Mouse (Mus musculus) heart, embryonic 15.5 days (tissue): ENCODE data around the gene Slx4. TPM values are rescaled to one million over a fixed set of nuclear protein-coding genes. Genes with fewer than 3 reads are reported as not detected.
"Not testable (repeated sequence)": the region's sequence is repeated elsewhere in the genome, so short reads cannot be mapped to it uniquely, and the experiment has no call there.

Source experiments
- ATAC-seq: fragments of 200-750 bp; cut with Nextera tagmentation; replicated peaks from 2 replicates; pipeline ENCODE4 v1.8.0; 2017; ENCODE audit warnings: low read depth, moderate TSS enrichment; ENCODE audit not compliant: insufficient number of reproducible peaks, insufficient read depth, low FRiP score
- H3K27ac ChIP-seq: fragments of 300-500 bp; sonication (generic); 2 replicates; pipeline ENCODE4 v1.5.1; 2015; ENCODE audit warnings: mild to moderate bottlenecking, inconsistent platforms
- H3K27me3 ChIP-seq: fragments of 300-500 bp; sonication (generic); 2 replicates; pipeline ENCODE4 v1.6.1; 2015; ENCODE audit warnings: inconsistent platforms
- H3K36me3 ChIP-seq: fragments of 300-500 bp; sonication (generic); 2 replicates; pipeline ENCODE4 v1.6.1; 2015; ENCODE audit warnings: mild to moderate bottlenecking, inconsistent platforms
- H3K4me1 ChIP-seq: fragments of 300-500 bp; sonication (generic); replicated peaks from 2 replicates; pipeline ENCODE4 v1.6.1; 2015; ENCODE audit warnings: inconsistent platforms
- H3K4me2 ChIP-seq: fragments of 300-500 bp; sonication (generic); 2 replicates; pipeline ENCODE4 v1.6.1; 2015; ENCODE audit warnings: inconsistent platforms, mild to moderate bottlenecking, moderate library complexity
- H3K4me3 ChIP-seq: fragments of 300-500 bp; sonication (generic); 2 replicates; pipeline ENCODE4 v1.5.1; 2015; ENCODE audit warnings: mild to moderate bottlenecking, inconsistent platforms
- H3K9ac ChIP-seq: fragments of 300-500 bp; sonication (generic); 2 replicates; pipeline ENCODE4 v1.6.1; 2015; ENCODE audit warnings: mild to moderate bottlenecking, inconsistent platforms
- H3K9me3 ChIP-seq: fragments of 300-500 bp; sonication (generic); replicated peaks from 2 replicates; pipeline ENCODE4 v1.6.1; 2016; ENCODE audit warnings: inconsistent platforms
- WGBS: fragments of 180-500 bp; shearing (Covaris S2); methylation state at CpG from one replicate; pipeline ENCODE4 v1.1.7; 2015; ENCODE audit warnings: mixed read lengths; 5-methylcytosine and 5-hydroxymethylcytosine counted together
- polyA plus RNA-seq: library from polyadenylated mRNA; unstranded; fragments of >200 nt; fragmentation: Nextera tagmentation; extraction: Ambion mirVana; gene quantifications from 2 replicates; pipeline ENCODE4 v1.2.1, GENCODE M21; 2015

Slx4 gene
- polyA plus RNA-seq, 1 experiment from 2014 or later: 8.3 TPM

- Histone ChIP-seq H3K4me2 (no peak overlapping the region), H3K36me3 (peaks cover 91% of the 10 kb centered on the region), H3K9ac (no peak overlapping the region), H3K4me1 (no peaks in the 10 kb centered on the region), H3K27me3 (no peaks in the 10 kb centered on the region), H3K27ac (no peak overlapping the region), H3K4me3 (no peak overlapping the region), H3K9me3 (no peaks in the 10 kb centered on the region)
- 82% methylated on average over 4 of the region's 4 CpGs for WGBS
- no peak for ATAC-seq
Observed at GRCm38 (mm10) chr16:3988410-3988809, 15.2 kb downstream of the Slx4 start.

GRCm38 (mm10) chr16:3983146-3983700 lies 20.3 kb downstream of the Slx4 start:
- 65% methylated on average over 7 of the region's 7 CpGs for WGBS
- no peak overlapping the region for H3K27ac ChIP-seq
- peaks cover 88% of the 10 kb centered on the region for H3K36me3 ChIP-seq
- no peak overlapping the region for H3K4me3 ChIP-seq
- H3K9me3 ChIP-seq: no peaks in the 10 kb centered on the region
- H3K4me1 ChIP-seq: no peaks in the 10 kb centered on the region
- H3K9ac ChIP-seq: no peak overlapping the region
- H3K27me3 ChIP-seq: no peaks in the 10 kb centered on the region
- no peak for ATAC-seq
- H3K4me2 ChIP-seq: no peak overlapping the region

DNA sequence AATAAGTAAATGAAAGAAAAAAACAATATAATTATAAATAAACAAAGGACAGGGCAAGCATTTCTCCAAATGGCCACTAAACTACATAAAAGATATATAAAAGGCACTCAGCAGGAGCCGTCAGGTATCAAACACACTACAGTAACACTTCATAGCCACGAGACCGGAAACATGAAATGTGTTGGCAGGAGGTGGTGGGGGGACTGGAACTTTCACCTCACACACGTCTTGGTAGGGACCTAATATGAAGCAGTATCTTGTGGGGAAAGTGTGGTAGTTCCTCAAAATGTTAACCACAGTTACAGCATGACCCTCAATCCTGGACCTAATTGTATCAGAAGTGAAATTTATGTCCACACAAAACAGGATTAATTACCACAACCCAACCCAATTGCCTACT lies 21.4 kb downstream of the Slx4 start:
- Histone ChIP-seq H3K4me1 (no peaks in the 10 kb centered on the region), H3K36me3 (peaks cover 77% of the 10 kb centered on the region)
- ATAC-seq: no peak

DNA sequence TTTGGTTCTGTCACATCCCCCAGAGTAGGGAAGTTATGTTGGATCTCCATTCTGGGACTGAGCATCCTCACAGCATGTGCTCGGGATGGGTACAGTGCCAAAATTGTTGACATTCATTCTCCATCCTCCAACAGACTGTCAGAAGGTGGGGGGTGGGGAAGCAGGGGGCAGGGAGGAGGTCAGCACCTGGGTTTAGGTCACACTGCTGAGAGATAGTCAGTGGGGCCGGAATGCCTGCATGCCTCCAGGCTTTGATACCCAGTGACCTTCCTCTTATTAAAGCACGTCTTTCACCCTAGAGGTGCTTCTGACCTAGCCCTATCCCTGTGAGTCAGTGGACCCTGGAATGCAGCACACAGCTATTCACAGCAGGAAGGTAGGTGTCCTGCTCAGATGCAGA lies 26.9 kb downstream of the Slx4 start:
- H3K4me3 ChIP-seq: no peak overlapping the region
- peaks cover 6% of the 10 kb centered on the region for H3K4me1 ChIP-seq
- peaks cover 25% of the 10 kb centered on the region for H3K36me3 ChIP-seq
- no peak overlapping the region for H3K27ac ChIP-seq
- H3K9ac ChIP-seq: no peak overlapping the region
- WGBS: 29% methylated on average over 3 of the region's 3 CpGs
- no peaks in the 10 kb centered on the region for H3K9me3 ChIP-seq
- no peak for ATAC-seq
- no peaks in the 10 kb centered on the region for H3K27me3 ChIP-seq
- no peak overlapping the region for H3K4me2 ChIP-seq

More for the DNA sequence above, 21.4 kb downstream of the Slx4 start:
- no peak overlapping the region for H3K27ac ChIP-seq
- H3K4me2 ChIP-seq: no peak overlapping the region
- H3K4me3 ChIP-seq: no peak overlapping the region
- H3K27me3 ChIP-seq: no peaks in the 10 kb centered on the region
- no peaks in the 10 kb centered on the region for H3K9me3 ChIP-seq
- WGBS: 79% methylated on average over 4 of the region's 4 CpGs
- H3K9ac ChIP-seq: no peak overlapping the region

DNA sequence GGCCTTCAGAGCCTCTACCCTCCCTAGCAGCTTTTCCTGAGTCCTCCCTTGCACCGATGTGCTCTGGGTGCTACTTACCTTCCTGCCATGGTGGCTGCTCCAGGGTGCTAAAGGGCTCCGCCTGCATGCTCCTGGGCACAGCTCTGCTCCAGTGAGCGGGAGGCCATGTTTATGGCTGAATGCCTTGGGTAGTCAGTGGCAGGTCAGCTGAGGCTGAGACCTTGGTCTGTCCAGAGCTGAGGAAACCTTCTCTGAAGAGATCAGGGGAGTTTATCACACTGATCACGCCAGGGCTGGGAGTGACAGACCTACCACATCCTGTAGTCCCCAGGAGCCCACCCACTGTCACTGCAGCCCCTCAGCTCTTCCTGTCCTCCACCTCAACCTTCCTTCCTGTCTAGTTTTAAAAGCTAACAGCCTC lies 27.3 kb downstream of the Slx4 start, which contains the start of gene Nlrc3:
Gene Nlrc3 (minus strand): TSS at position 382 of the 421 bp plus-strand sequence.
- Histone ChIP-seq H3K27ac (no peak within 1 kb of the TSS), H3K36me3 (peaks cover 21% of the 10 kb centered on the region), H3K27me3 (no peaks in the 10 kb centered on the region), H3K4me2 (peak within 1 kb of the TSS; percentile 41; the same call in 1 of the 2 replicates), H3K4me3 (peak within 1 kb of the TSS; percentile 24), H3K4me1 (peaks cover 6% of the 10 kb centered on the region), H3K9ac (no peak within 1 kb of the TSS), H3K9me3 (no peaks in the 10 kb centered on the region)
- 57% methylated on average over 4 of the region's 4 CpGs for WGBS
- peak; percentile 61 for ATAC-seq

DNA sequence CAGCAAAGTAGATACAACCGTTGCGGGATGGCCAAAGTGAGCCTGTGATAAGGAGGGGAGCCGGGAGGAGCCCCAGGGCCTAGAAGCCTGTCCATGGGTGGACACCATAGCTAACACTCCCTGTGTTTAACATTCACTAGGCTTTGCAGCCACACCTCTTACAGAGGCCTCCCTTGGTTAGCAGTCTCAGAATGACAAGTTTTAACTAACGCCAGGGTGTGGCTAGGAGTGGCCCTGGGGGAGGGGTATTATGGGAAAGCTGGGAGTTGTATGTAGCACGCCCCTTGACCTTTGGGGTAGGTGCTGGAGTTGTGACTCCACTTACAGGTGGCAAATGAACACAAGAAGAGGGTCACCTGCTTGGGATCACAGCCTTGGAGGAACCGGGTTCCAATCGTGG lies 27.9 kb downstream of the Slx4 start:
- Histone ChIP-seq H3K27ac (no peak overlapping the region), H3K9ac (no peak overlapping the region), H3K27me3 (no peaks in the 10 kb centered on the region), H3K9me3 (no peaks in the 10 kb centered on the region), H3K4me1 (peaks cover 6% of the 10 kb centered on the region), H3K36me3 (peaks cover 16% of the 10 kb centered on the region), H3K4me3 (peak overlapping the region; percentile 24; the same call in 1 of the 2 replicates), H3K4me2 (peak overlapping the region; percentile 41; the same call in 1 of the 2 replicates)
- peak; percentile 23; the same call in 1 of the 2 replicates for ATAC-seq
- 81% methylated on average over 7 of the region's 7 CpGs for WGBS

- H3K4me2 ChIP-seq, ATAC-seq, H3K36me3 ChIP-seq, H3K9ac ChIP-seq, H3K27me3 ChIP-seq, H3K4me3 ChIP-seq, H3K27ac ChIP-seq, H3K4me1 ChIP-seq, H3K9me3 ChIP-seq: not testable (repeated sequence)
- 90% methylated on average over 19 of the region's 19 CpGs for WGBS
Observed at GRCm38 (mm10) chr16:3974456-3974855, 29.1 kb downstream of the Slx4 start.

DNA sequence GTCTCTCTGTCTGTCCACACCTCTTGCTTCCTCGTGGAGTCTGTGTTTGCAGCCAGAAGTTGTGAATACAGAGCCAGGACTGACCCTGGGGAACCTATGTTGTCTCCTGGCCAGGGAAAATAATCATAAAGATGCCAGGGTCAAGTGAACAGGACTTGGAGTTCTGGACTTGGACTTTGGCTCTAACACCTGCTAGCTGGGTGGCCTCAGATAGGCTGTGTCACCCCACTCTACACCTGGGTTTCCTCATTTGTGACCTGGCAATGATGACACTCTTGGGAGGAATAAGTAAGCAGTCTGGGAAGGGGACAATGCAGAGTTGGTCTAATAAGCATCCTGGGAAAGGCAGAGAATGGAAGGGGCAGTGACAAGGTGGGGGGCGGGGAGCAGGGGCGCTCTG lies 38.0 kb downstream of the Slx4 start:
- no peak overlapping the region for H3K9ac ChIP-seq
- H3K9me3 ChIP-seq: no peaks in the 10 kb centered on the region
- no peaks in the 10 kb centered on the region for H3K27me3 ChIP-seq
- no peaks in the 10 kb centered on the region for H3K36me3 ChIP-seq
- no peak for ATAC-seq
- H3K4me1 ChIP-seq: no peaks in the 10 kb centered on the region
- H3K27ac ChIP-seq: no peak overlapping the region
- no peak overlapping the region for H3K4me2 ChIP-seq
- WGBS: 74% methylated on average over 3 of the region's 3 CpGs
- no peak overlapping the region for H3K4me3 ChIP-seq

GRCm38 (mm10) chr16:3964990-3965389 lies 38.6 kb downstream of the Slx4 start:
- Histone ChIP-seq H3K9ac (no peak overlapping the region), H3K27me3 (no peaks in the 10 kb centered on the region), H3K27ac (no peak overlapping the region), H3K4me2 (no peak overlapping the region), H3K9me3 (no peaks in the 10 kb centered on the region), H3K4me3 (no peak overlapping the region), H3K36me3 (no peaks in the 10 kb centered on the region), H3K4me1 (no peaks in the 10 kb centered on the region)
- WGBS: 71% methylated on average over 10 of the region's 10 CpGs
- no peak; the same call in 1 of the 2 replicates for ATAC-seq

- H3K4me2 ChIP-seq: no peak overlapping the region
- WGBS: 33% methylated on average over 2 of the region's 2 CpGs
- ATAC-seq: no peak
Observed at GRCm38 (mm10) chr16:3959261-3959660, 44.3 kb downstream of the Slx4 start.

GRCm38 (mm10) chr16:3956369-3956768 lies 47.2 kb downstream of the Slx4 start:
- WGBS: 75% methylated on average over 6 of the region's 6 CpGs
- no peaks in the 10 kb centered on the region for H3K36me3 ChIP-seq
- no peaks in the 10 kb centered on the region for H3K27me3 ChIP-seq
- H3K9me3 ChIP-seq: no peaks in the 10 kb centered on the region
- H3K4me3 ChIP-seq: no peak overlapping the region
- H3K4me2 ChIP-seq: no peak overlapping the region
- no peak for ATAC-seq
- no peak overlapping the region for H3K27ac ChIP-seq
- H3K9ac ChIP-seq: no peak overlapping the region
- peaks cover 5% of the 10 kb centered on the region for H3K4me1 ChIP-seq

More at GRCm38 (mm10) chr16:3959261-3959660, 44.3 kb downstream of the Slx4 start:
- Histone ChIP-seq H3K27me3 (no peaks in the 10 kb centered on the region), H3K36me3 (no peaks in the 10 kb centered on the region), H3K9me3 (no peaks in the 10 kb centered on the region), H3K9ac (no peak overlapping the region), H3K4me1 (peaks cover 5% of the 10 kb centered on the region), H3K4me3 (no peak overlapping the region), H3K27ac (no peak overlapping the region)

DNA sequence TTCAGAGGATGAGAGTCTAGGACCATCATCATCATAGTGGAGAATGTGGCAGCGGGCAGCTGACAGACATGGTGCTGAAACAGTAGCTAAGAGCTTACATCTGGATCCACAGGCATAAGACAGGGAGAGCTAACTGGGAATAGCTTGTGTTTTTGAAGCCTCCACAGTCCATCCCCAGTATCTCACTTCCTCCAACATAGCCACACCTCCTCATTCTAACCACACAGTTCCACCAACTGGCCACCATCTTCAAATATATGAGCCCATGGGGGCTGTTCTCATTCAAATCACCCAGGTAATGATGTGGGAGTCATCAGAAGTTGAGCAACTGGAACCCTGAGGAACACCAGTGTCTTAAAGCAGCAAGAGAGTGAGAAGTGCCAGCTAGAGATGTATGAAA lies 52.4 kb downstream of the Slx4 start:
- Histone ChIP-seq H3K4me3 (no peak overlapping the region), H3K27ac (no peak overlapping the region), H3K36me3 (no peaks in the 10 kb centered on the region), H3K9me3 (no peaks in the 10 kb centered on the region), H3K27me3 (no peaks in the 10 kb centered on the region), H3K4me2 (no peak overlapping the region), H3K9ac (no peak overlapping the region), H3K4me1 (no peaks in the 10 kb centered on the region)
- ATAC-seq: no peak
- 73% methylated on average over 1 of the region's 1 CpGs for WGBS
